Mouse (Mus musculus): Measurements from ENCODE around the gene Stfa3. TPM values are rescaled to one million over a fixed set of nuclear protein-coding genes. Genes with fewer than 3 reads are reported as not detected.
A peak's percentile ranks its signal among the peaks of the same experiment; 100 is the strongest.
"Not testable (repeated sequence)": the region's sequence is repeated elsewhere in the genome, so short reads cannot be mapped to it uniquely, and the experiment has no call there.

The Stfa3 gene
- total and polyA plus RNA-seq, 2 experiments from 2014 or later = 9.9 TPM; not detected in 1

DNA sequence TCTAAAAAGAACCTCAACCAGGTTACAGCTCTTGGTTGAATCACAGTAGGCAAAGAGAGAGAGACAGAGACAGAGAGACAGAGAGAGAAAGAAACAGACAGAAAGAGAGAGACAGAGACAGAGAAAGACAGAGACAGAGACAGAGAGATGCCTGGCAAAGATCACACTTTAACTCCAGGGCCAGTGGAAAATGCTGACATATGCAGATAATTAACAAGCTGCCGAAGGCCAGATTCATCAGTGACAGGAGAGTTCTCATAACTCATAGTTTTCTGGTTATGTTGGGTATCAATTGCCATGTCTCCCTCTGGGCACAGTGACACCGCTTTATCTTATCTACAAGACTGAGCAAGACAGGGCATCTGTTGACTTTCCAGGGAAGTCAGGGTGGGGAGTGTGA is 12.7 kb upstream of the Stfa3 start:
- H3K9ac ChIP-seq (replicated peaks; ENCODE audit: low read length, poor library complexity, severe bottlenecking) = no peak overlapping the region
- H3K4me1 ChIP-seq (ENCODE audit: insufficient read depth, low read length) = no peaks in the 10 kb centered on the region
- H3K27me3 ChIP-seq (ENCODE audit: insufficient read depth, low read length) = no peaks in the 10 kb centered on the region
- ATAC-seq (ENCODE audit: low FRiP score) (no peak), DNase-seq (ENCODE audit: low spot score) (no peak)
- no peak overlapping the region for H3K4me2 ChIP-seq (ENCODE audit: low read depth, low read length, poor library complexity, severe bottlenecking)
- no peak overlapping the region for H3K27ac ChIP-seq (ENCODE audit: low read depth, low read length)
- H3K9me3 ChIP-seq (ENCODE audit: low read length) = no peaks in the 10 kb centered on the region
- no peaks in the 10 kb centered on the region for H3K36me3 ChIP-seq (ENCODE audit: insufficient read depth, low read length)
- no peak for TF ChIP-seq CTCF (IDR thresholded peaks at IDR 0.05)
- WGBS = 93% methylated on average over 2 of the region's 2 CpGs
- no peak overlapping the region for H3K4me3 ChIP-seq (ENCODE audit: low read depth, low read length)

DNA sequence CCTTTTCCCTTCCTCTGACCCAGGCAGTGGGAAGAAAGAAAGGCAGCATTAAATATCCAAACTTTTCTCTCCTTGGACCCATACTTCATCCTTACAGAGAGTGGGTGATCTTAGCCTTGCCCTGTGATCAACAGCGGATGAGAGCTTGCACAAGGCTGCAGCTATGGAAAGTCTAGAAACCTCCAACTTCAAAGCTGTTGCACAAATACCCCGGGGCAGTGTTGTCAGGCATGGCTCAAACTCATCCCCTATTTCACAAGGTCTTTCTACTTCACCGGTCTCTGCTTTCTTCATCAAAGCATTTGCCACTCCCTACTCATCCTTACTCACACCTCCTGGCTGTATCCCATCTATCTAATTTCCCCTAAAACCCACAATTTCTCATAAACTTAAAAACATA is 10.2 kb upstream of the Stfa3 start:
- DNase-seq (ENCODE audit: low spot score) (no peak), ATAC-seq (ENCODE audit: low FRiP score) (no peak)
- H3K4me2 ChIP-seq (ENCODE audit: low read depth, low read length, poor library complexity, severe bottlenecking) = no peak overlapping the region
- no peak for TF ChIP-seq CTCF (IDR thresholded peaks at IDR 0.05)
- no peak overlapping the region for H3K4me3 ChIP-seq (ENCODE audit: low read depth, low read length)
- H3K36me3 ChIP-seq (ENCODE audit: insufficient read depth, low read length) = no peaks in the 10 kb centered on the region
- H3K4me1 ChIP-seq (ENCODE audit: insufficient read depth, low read length) = no peaks in the 10 kb centered on the region
- no peak overlapping the region for H3K27ac ChIP-seq (ENCODE audit: low read depth, low read length)
- 83% methylated on average over 3 of the region's 3 CpGs for WGBS
- H3K27me3 ChIP-seq (ENCODE audit: insufficient read depth, low read length) = no peaks in the 10 kb centered on the region
- no peaks in the 10 kb centered on the region for H3K9me3 ChIP-seq (ENCODE audit: low read length)
- no peak overlapping the region for H3K9ac ChIP-seq (replicated peaks; ENCODE audit: low read length, poor library complexity, severe bottlenecking)

DNA sequence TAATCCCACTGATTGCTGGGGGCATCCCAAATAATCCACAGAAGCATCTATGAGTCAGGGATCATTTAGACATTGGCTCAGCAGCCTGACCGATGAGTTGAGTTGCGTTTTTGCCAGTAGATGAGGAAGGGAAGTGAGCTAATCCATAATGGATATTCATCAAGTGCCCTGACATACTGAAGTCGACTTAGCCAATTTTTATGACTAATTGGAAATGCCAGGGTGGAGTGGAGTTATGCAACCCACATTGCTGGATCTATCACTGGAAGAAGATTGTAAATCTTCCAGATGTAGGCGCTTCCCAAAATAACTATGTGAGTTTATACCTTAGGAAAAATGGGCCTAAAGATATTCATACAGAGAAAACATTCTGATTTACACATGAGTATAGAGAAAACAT is 8.9 kb upstream of the Stfa3 start:
- Histone ChIP-seq H3K4me2 (ENCODE audit: low read depth, low read length, poor library complexity, severe bottlenecking) (no peak overlapping the region), H3K9ac (replicated peaks; ENCODE audit: low read length, poor library complexity, severe bottlenecking) (no peak overlapping the region), H3K27me3 (ENCODE audit: insufficient read depth, low read length) (no peaks in the 10 kb centered on the region), H3K9me3 (ENCODE audit: low read length) (no peaks in the 10 kb centered on the region), H3K36me3 (ENCODE audit: insufficient read depth, low read length) (no peaks in the 10 kb centered on the region), H3K4me3 (ENCODE audit: low read depth, low read length) (no peak overlapping the region), H3K4me1 (ENCODE audit: insufficient read depth, low read length) (no peaks in the 10 kb centered on the region), H3K27ac (ENCODE audit: low read depth, low read length) (no peak overlapping the region)
- no peak for ATAC-seq (ENCODE audit: low FRiP score)
- WGBS = 84% methylated on average over 4 of the region's 4 CpGs
- no peak for TF ChIP-seq CTCF (IDR thresholded peaks at IDR 0.05)
- no peak for DNase-seq (ENCODE audit: low spot score)

DNA sequence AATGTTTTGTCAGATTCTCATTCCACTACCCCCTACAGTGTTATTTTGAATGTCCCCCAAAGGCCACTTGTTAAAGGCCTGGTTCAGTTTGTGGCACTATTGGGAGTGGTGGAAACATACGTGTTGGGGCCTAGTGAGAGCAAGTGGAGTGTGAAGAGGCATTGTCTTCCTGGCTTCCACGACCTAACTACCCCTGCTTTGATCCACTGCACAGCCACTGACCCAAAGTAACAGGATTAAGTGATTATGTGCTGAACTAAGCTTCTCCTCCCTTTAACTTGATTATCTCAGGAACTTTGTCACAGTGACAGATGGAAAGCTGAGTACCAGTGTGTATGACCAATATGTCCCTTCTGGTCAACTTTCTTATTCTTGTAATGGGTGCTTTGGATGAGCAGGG is 5.2 kb upstream of the Stfa3 start:
- H3K9ac ChIP-seq (replicated peaks; ENCODE audit: low read length, poor library complexity, severe bottlenecking) = no peak overlapping the region
- 4% methylated on average over 2 of the region's 2 CpGs for WGBS
- ATAC-seq (ENCODE audit: low FRiP score) (no peak), DNase-seq (ENCODE audit: low spot score) (peak; percentile 44)
- no peak overlapping the region for H3K4me2 ChIP-seq (ENCODE audit: low read depth, low read length, poor library complexity, severe bottlenecking)
- no peak for TF ChIP-seq CTCF (IDR thresholded peaks at IDR 0.05)
- no peaks in the 10 kb centered on the region for H3K36me3 ChIP-seq (ENCODE audit: insufficient read depth, low read length)
- no peaks in the 10 kb centered on the region for H3K9me3 ChIP-seq (ENCODE audit: low read length)
- no peak overlapping the region for H3K4me3 ChIP-seq (ENCODE audit: low read depth, low read length)
- H3K4me1 ChIP-seq (ENCODE audit: insufficient read depth, low read length) = no peaks in the 10 kb centered on the region
- no peak overlapping the region for H3K27ac ChIP-seq (ENCODE audit: low read depth, low read length)
- no peaks in the 10 kb centered on the region for H3K27me3 ChIP-seq (ENCODE audit: insufficient read depth, low read length)

DNA sequence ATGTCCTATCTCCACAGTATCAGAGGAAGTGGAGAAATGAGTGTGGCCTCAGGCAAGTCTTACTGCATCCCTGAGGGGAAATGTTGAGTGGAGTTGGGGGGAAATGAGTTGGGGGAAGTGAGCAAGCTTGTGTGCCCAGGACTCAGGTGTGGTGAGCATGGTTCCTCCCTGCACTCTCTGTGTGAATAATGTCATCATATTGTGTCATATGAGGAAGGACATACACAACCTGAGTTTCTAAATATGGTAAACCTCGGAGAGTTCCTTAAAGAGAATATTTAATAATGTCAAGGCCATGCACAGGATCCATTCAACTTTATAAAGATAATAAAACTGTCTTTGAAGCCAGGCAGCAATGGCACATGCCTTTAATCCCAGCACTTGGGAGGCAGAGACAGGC is 34.2 kb downstream of the Stfa3 start:
- whole genome bisulfite sequencing = 100% methylated on average over 1 of the region's 1 CpGs
- not testable (repeated sequence) for ATAC-seq (ENCODE audit: low FRiP score); H3K27ac ChIP-seq (ENCODE audit: low read depth, low read length); H3K4me1 ChIP-seq (ENCODE audit: insufficient read depth, low read length); DNase-seq (ENCODE audit: low spot score); H3K36me3 ChIP-seq (ENCODE audit: insufficient read depth, low read length); H3K9ac ChIP-seq (replicated peaks; ENCODE audit: low read length, poor library complexity, severe bottlenecking); H3K4me3 ChIP-seq (ENCODE audit: low read depth, low read length); H3K9me3 ChIP-seq (ENCODE audit: low read length); H3K4me2 ChIP-seq (ENCODE audit: low read depth, low read length, poor library complexity, severe bottlenecking); H3K27me3 ChIP-seq (ENCODE audit: insufficient read depth, low read length)

DNA sequence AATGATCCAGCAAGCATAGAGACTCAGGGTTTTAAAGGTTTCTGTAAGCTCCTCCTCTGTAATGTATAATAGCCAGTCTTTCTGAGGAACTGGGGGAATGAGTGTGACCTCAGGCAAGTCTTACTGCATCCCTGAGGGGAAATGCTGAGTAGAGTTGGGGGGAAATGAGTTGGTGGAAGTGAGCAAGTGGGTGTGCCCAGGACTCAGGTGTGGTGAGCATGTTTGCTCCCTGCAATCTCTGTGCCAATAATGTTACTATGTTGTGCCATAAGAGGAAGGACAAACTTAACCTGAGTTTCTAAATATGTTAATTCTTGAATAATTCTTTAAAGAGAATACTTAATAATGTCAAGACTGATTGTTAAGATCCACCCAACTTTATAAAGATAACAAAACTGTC is 46.8 kb downstream of the Stfa3 start, which contains the start of gene Stfa2:
Stfa2 (minus strand) TSS at position 101 of the 400 bp plus-strand sequence.
- Histone ChIP-seq H3K27me3 (ENCODE audit: insufficient read depth, low read length) (no peaks in the 10 kb centered on the region), H3K9me3 (ENCODE audit: low read length) (no peaks in the 10 kb centered on the region), H3K4me3 (ENCODE audit: low read depth, low read length) (no peak within 1 kb of the TSS), H3K9ac (replicated peaks; ENCODE audit: low read length, poor library complexity, severe bottlenecking) (no peak within 1 kb of the TSS), H3K36me3 (ENCODE audit: insufficient read depth, low read length) (no peaks in the 10 kb centered on the region), H3K4me2 (ENCODE audit: low read depth, low read length, poor library complexity, severe bottlenecking) (no peak within 1 kb of the TSS), H3K27ac (ENCODE audit: low read depth, low read length) (no peak within 1 kb of the TSS), H3K4me1 (ENCODE audit: insufficient read depth, low read length) (no peaks in the 10 kb centered on the region)
- DNase-seq (ENCODE audit: low spot score) = no peak
- no peak for ATAC-seq (ENCODE audit: low FRiP score)
- no peak for TF ChIP-seq CTCF (IDR thresholded peaks at IDR 0.05)

Other genes starting within 250 kb of the Stfa3 start
- not detected in 2 replicates for gene Gm5416, start 245.0 kb downstream of the Stfa3 start, total RNA-seq (2014; rRNA removed)
- gene Gm5416, start 245.0 kb downstream of the Stfa3 start, polyA plus RNA-seq (2015; fragmentation: Nextera tagmentation; extraction: Ambion mirVana) = not detected in 2 replicates
- not detected in 2 replicates for gene 2010005H15Rik, start 233.9 kb downstream of the Stfa3 start, total RNA-seq (2014; rRNA removed)
- not detected in 2 replicates for gene 2010005H15Rik, start 233.9 kb downstream of the Stfa3 start, polyA plus RNA-seq (2015; fragmentation: Nextera tagmentation; extraction: Ambion mirVana)
- gene Stfa1, start 178.4 kb downstream of the Stfa3 start, total RNA-seq (2014; rRNA removed) = 0.55 TPM in 1 of 2 replicates, not detected in the other
- 0.49 and 1.1 TPM in 2 replicates for gene Stfa1, start 178.4 kb downstream of the Stfa3 start, polyA plus RNA-seq (2015; fragmentation: Nextera tagmentation; extraction: Ambion mirVana)
- gene BC117090, start 121.1 kb downstream of the Stfa3 start, total RNA-seq (2014; rRNA removed) = not detected in 2 replicates
- gene BC117090, start 121.1 kb downstream of the Stfa3 start, polyA plus RNA-seq (2015; fragmentation: Nextera tagmentation; extraction: Ambion mirVana) = not detected in 2 replicates
- 1.5 and 11.5 TPM in 2 replicates for gene BC100530, start 87.6 kb downstream of the Stfa3 start, total RNA-seq (2014; rRNA removed)
- 0.38 and 0.59 TPM in 2 replicates for gene BC100530, start 87.6 kb downstream of the Stfa3 start, polyA plus RNA-seq (2015; fragmentation: Nextera tagmentation; extraction: Ambion mirVana)
- gene Stfa2, start 46.9 kb downstream of the Stfa3 start, total RNA-seq (2014; rRNA removed) = not detected in 2 replicates
- 0.40 and 0.75 TPM in 2 replicates for gene Stfa2, start 46.9 kb downstream of the Stfa3 start, polyA plus RNA-seq (2015; fragmentation: Nextera tagmentation; extraction: Ambion mirVana)
- 1.3 and 1.5 TPM in 2 replicates for gene Casr, start 106.7 kb upstream of the Stfa3 start, total RNA-seq (2014; rRNA removed)
- 0.33 and 0.52 TPM in 2 replicates for gene Casr, start 106.7 kb upstream of the Stfa3 start, polyA plus RNA-seq (2015; fragmentation: Nextera tagmentation; extraction: Ambion mirVana)
- gene Cd86, start 210.7 kb upstream of the Stfa3 start, total RNA-seq (2014; rRNA removed) = 1.7 and 3.0 TPM in 2 replicates
- gene Cd86, start 210.7 kb upstream of the Stfa3 start, polyA plus RNA-seq (2015; fragmentation: Nextera tagmentation; extraction: Ambion mirVana) = 1.9 and 2.3 TPM in 2 replicates
- gene Ildr1, start 238.6 kb upstream of the Stfa3 start, total RNA-seq (2014; rRNA removed) = 0.52 and 0.93 TPM in 2 replicates
- gene Ildr1, start 238.6 kb upstream of the Stfa3 start, polyA plus RNA-seq (2015; fragmentation: Nextera tagmentation; extraction: Ambion mirVana) = 1.1 and 1.2 TPM in 2 replicates